Mouse (Mus musculus): ENCODE data around the gene Gm5767. TPM values are rescaled to one million over a fixed set of nuclear protein-coding genes. Genes with fewer than 3 reads are reported as not detected.

Gm5767 gene
- total RNA-seq, 4 experiments from 2014 or later: not detected

- no peak for DNase-seq (ENCODE audit: low spot score in 2 of 2)
These were observed 10.2 kb upstream of the Gm5767 start for GRCm38 (mm10) chr16:8670041-8671035.

- peak; percentile 91 to 92 for DNase-seq (ENCODE audit: low spot score in 2 of 2)
These were observed 8.8 kb upstream of the Gm5767 start, which contains the start of gene Carhsp1 for GRCm38 (mm10) chr16:8671551-8672349. Gene Carhsp1, minus strand, starts transcription at chr16:8672155.

GRCm38 (mm10) chr16:8672350-8672687 is 8.3 kb upstream of the Gm5767 start:
- no peak for DNase-seq (ENCODE audit: low spot score in 2 of 2)

GRCm38 (mm10) chr16:8672811-8673210 is 7.8 kb upstream of the Gm5767 start:
- DNase-seq (ENCODE audit: low spot score in 2 of 2): no peak

- no peak for DNase-seq (ENCODE audit: low spot score in 2 of 2)
These were observed 7.2 kb upstream of the Gm5767 start for GRCm38 (mm10) chr16:8673343-8673742.

- DNase-seq (ENCODE audit: low spot score in 2 of 2): no peak
These were observed 6.4 kb upstream of the Gm5767 start for GRCm38 (mm10) chr16:8674165-8674564.

- DNase-seq (ENCODE audit: low spot score in 2 of 2): no peak
These were observed 5.0 kb upstream of the Gm5767 start for GRCm38 (mm10) chr16:8675559-8675958.

- DNase-seq (ENCODE audit: low spot score in 2 of 2): no peak
These were observed 4.3 kb upstream of the Gm5767 start for GRCm38 (mm10) chr16:8676228-8676627.

GRCm38 (mm10) chr16:8676800-8677199 is 3.8 kb upstream of the Gm5767 start:
- DNase-seq (ENCODE audit: low spot score in 2 of 2): no peak

- DNase-seq (ENCODE audit: low spot score in 2 of 2): no peak
These were observed 2.5 kb upstream of the Gm5767 start for GRCm38 (mm10) chr16:8678035-8678434.

GRCm38 (mm10) chr16:8678676-8679075 is 1.9 kb upstream of the Gm5767 start:
- DNase-seq (ENCODE audit: low spot score in 2 of 2): no peak

GRCm38 (mm10) chr16:8679780-8680179 is 790 bp upstream of the Gm5767 start:
- no peak for DNase-seq (ENCODE audit: low spot score in 2 of 2)

- no peak for DNase-seq (ENCODE audit: low spot score in 2 of 2)
These were observed 4.5 kb downstream of the Gm5767 start for GRCm38 (mm10) chr16:8685087-8685486.

- peak; percentile 56 to 62 for DNase-seq (ENCODE audit: low spot score in 2 of 2)
These were observed 5.7 kb downstream of the Gm5767 start for GRCm38 (mm10) chr16:8686121-8686870.

GRCm38 (mm10) chr16:8686871-8687535 is 6.4 kb downstream of the Gm5767 start:
- DNase-seq (ENCODE audit: low spot score in 2 of 2): no peak

GRCm38 (mm10) chr16:8687559-8688112 is 7.1 kb downstream of the Gm5767 start:
- DNase-seq (ENCODE audit: low spot score in 2 of 2): no peak

- DNase-seq (ENCODE audit: low spot score in 2 of 2): no peak
These were observed 9.5 kb downstream of the Gm5767 start for GRCm38 (mm10) chr16:8689979-8690656.

- DNase-seq (ENCODE audit: low spot score in 2 of 2): no peak
These were observed 10.6 kb downstream of the Gm5767 start for GRCm38 (mm10) chr16:8691206-8691605.

- DNase-seq (ENCODE audit: low spot score in 2 of 2): no peak
These were observed 19.0 kb downstream of the Gm5767 start for GRCm38 (mm10) chr16:8699556-8699955.

- no peak for DNase-seq (ENCODE audit: low spot score in 2 of 2)
These were observed 20.0 kb downstream of the Gm5767 start for GRCm38 (mm10) chr16:8700586-8700985.

All from gastrocnemius, adult 8-10 months (tissue).